Mouse (Mus musculus) hindbrain, embryonic 10.5 days (tissue): ENCODE measurements at regions not wholly inside any gene's neighbourhood (a gene's known extent, or its start where the extent isn't known, plus 50 kb on each side); places are given as distances from the start of the nearest gene placed in this dataset.

Experiments
- DNase-seq: peaks from one replicate; pipeline ENCODE4 v3.0.0-alpha.2; 2017; ENCODE audit warnings: low spot score
- H3K27ac ChIP-seq: fragments of 300-500 bp; sonication (generic); 2 replicates; pipeline ENCODE4 v1.5.1; 2016; ENCODE audit warnings: mild to moderate bottlenecking, moderate library complexity
- H3K27me3 ChIP-seq: fragments of 300-500 bp; sonication (generic); 2 replicates; pipeline ENCODE4 v1.6.1; 2016; ENCODE audit warnings: mild to moderate bottlenecking; ENCODE audit not compliant: poor library complexity, insufficient read depth, severe bottlenecking
- H3K36me3 ChIP-seq: fragments of 300-500 bp; sonication (generic); 2 replicates; pipeline ENCODE4 v1.6.1; 2016; ENCODE audit warnings: mild to moderate bottlenecking, moderate library complexity
- H3K4me1 ChIP-seq: fragments of 300-500 bp; sonication (generic); replicated peaks from 2 replicates; pipeline ENCODE4 v1.6.1; 2016; ENCODE audit warnings: mild to moderate bottlenecking
- H3K4me3 ChIP-seq: fragments of 300-500 bp; sonication (generic); 2 replicates; pipeline ENCODE4 v1.5.1; 2016; ENCODE audit warnings: mild to moderate bottlenecking, moderate library complexity
- H3K9me3 ChIP-seq: fragments of 300-500 bp; sonication (generic); 2 replicates; pipeline ENCODE4 v1.6.1; 2016; ENCODE audit warnings: mild to moderate bottlenecking, moderate library complexity
- WGBS: fragments of 180-500 bp; shearing (Covaris S2); methylation state at CpG from one replicate; pipeline ENCODE4 v1.1.7; 2016; 5-methylcytosine and 5-hydroxymethylcytosine counted together

GRCm38 (mm10) chr13:78571093-78571492 is 371.5 kb upstream of the Nr2f1 start:
- Histone ChIP-seq H3K9me3 (no peaks in the 10 kb centered on the region), H3K27ac (no peak overlapping the region), H3K27me3 (no peaks in the 10 kb centered on the region), H3K4me3 (no peak overlapping the region), H3K4me1 (peaks cover 20% of the 10 kb centered on the region), H3K36me3 (no peaks in the 10 kb centered on the region)
- no peak for DNase-seq
- WGBS = 81% methylated on average over 2 of the region's 2 CpGs

DNA sequence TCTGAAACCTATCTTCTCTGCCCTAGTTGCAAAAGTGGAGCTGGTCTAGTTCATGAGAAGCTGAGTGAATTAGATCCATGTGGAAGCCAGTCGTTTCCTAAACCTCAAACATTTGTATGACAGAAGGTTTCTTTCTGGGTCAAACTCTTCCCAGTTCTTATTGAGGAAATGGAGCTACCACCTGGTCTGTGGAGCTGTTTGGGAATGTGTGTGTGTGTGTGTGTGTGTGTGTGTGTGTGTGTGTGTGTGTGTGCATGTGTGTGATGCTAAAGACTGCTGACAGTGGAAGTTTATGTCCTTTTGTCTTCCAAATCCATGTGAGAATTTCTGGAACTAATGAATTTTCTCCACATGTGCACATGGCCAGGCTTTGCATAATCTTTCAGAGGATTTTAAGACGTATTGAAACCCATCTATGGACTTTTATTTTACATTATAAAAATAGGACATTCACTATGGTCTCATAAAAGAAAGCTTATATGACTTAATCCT is 324.9 kb upstream of the Nr2f1 start:
- Histone ChIP-seq H3K4me3 (no peak overlapping the region), H3K27ac (no peak overlapping the region), H3K27me3 (no peaks in the 10 kb centered on the region), H3K9me3 (no peaks in the 10 kb centered on the region), H3K4me1 (no peaks in the 10 kb centered on the region), H3K36me3 (no peaks in the 10 kb centered on the region)
- 56% methylated on average over 2 of the region's 2 CpGs for WGBS
- DNase-seq = no peak

GRCm38 (mm10) chr13:78520771-78521170 is 321.2 kb upstream of the Nr2f1 start:
- Histone ChIP-seq H3K36me3 (no peaks in the 10 kb centered on the region), H3K9me3 (no peaks in the 10 kb centered on the region), H3K27ac (no peak overlapping the region), H3K4me1 (no peaks in the 10 kb centered on the region), H3K27me3 (no peaks in the 10 kb centered on the region), H3K4me3 (no peak overlapping the region)
- 96% methylated on average over 1 of the region's 1 CpGs for WGBS
- no peak for DNase-seq

DNA sequence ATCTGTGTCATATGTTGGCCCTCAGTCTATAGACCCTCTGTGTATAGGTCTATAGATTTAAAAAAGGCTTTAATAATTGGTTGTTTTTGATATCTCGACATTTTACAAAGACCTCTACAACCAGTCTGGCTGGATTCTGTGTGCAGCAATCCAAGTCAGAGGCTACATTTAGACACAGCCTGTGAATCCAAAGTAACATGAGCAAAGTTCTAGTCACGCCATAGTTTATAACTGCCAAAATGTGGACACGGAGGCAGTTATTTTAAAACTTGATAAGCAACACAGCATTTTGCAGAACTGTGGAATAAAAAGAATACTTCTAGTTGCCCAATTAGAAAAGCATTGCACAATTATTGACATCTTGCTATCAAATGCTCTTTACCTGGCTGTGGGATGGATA is 320.6 kb upstream of the Nr2f1 start:
- Histone ChIP-seq H3K4me1 (no peaks in the 10 kb centered on the region), H3K27me3 (no peaks in the 10 kb centered on the region), H3K9me3 (no peaks in the 10 kb centered on the region), H3K4me3 (no peak overlapping the region), H3K27ac (no peak overlapping the region), H3K36me3 (no peaks in the 10 kb centered on the region)
- no peak for DNase-seq
- 89% methylated on average over 3 of the region's 3 CpGs for WGBS

GRCm38 (mm10) chr13:78500551-78500950 is 301.0 kb upstream of the Nr2f1 start:
- H3K4me3 ChIP-seq = no peak overlapping the region
- no peaks in the 10 kb centered on the region for H3K4me1 ChIP-seq
- 88% methylated on average over 7 of the region's 7 CpGs for WGBS

DNA sequence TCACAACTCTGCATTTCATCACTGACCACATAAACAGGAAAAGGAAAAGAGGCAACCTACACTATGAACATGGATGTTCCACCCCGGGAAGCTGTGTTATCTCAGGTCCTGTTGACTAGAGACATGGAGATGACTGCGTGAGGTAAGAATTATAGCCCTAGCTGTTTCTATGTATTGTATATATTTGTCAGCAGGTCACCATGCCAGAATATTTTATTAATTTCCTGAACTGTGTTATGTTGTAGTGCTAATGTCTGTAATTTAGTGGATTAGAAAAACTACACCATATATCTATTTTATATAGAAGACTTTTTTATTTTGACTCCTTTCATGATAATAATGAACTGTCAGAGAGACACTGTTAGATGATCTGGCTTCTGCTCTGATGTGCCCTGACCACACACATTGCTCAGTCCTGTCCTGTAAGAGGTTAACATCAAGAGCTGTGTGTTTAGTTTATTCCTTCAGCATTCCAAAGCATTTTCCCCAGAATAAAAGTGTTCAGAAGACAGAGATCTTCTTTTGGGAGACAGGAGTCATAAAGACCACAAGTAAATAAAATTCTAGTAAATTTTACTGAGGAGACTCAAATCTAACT is 284.3 kb upstream of the Nr2f1 start:
- Histone ChIP-seq H3K9me3 (no peaks in the 10 kb centered on the region), H3K36me3 (no peaks in the 10 kb centered on the region), H3K27ac (no peak overlapping the region), H3K27me3 (no peaks in the 10 kb centered on the region), H3K4me3 (no peak overlapping the region), H3K4me1 (no peaks in the 10 kb centered on the region)
- no peak for DNase-seq
- WGBS = 84% methylated on average over 2 of the region's 2 CpGs

More at GRCm38 (mm10) chr13:78500551-78500950, 301.0 kb upstream of the Nr2f1 start:
- no peaks in the 10 kb centered on the region for H3K36me3 ChIP-seq
- H3K27ac ChIP-seq = no peak overlapping the region
- no peak for DNase-seq
- H3K27me3 ChIP-seq = no peaks in the 10 kb centered on the region
- H3K9me3 ChIP-seq = no peaks in the 10 kb centered on the region

DNA sequence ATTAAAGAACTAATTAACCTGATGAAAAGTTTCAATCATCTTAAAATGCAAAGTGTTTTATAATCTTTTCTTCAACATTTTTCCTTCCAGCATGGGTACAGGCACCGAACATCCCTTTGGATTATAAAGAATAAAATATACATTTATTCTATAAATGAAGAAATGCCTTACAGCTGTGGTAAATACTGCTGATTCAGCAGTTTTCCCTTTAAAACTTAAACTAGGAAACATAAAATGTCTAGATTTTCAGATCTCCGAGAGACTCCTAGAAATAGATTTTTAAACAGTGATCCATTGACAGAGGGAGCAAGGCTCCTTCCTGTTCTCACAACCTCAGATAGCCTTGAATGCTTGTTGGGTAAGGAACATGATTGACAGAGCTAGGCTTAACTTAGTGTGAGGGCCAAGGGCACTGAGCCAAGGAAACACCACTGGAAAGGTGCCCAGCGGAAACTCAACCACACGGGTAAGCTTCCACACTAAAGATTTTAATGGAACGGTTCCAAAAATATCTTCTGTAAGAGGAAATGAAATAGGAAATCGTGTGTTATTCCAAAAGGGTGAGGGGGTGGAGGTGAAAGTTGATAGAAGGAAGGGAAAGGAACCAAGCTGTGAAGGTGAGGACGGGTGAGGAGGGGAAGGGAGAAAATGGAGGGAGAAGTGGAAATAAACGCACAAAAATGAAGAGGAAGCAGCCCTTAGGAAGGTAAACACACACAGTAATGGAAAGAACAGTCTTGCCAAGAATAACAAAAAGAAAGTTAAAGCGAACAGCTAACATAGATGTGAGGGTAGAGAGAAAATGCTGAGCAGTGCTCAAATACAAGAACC is 283.6 kb upstream of the Nr2f1 start:
- Histone ChIP-seq H3K36me3 (no peaks in the 10 kb centered on the region), H3K4me3 (no peak overlapping the region), H3K27ac (no peak overlapping the region), H3K9me3 (no peaks in the 10 kb centered on the region), H3K4me1 (no peaks in the 10 kb centered on the region), H3K27me3 (no peaks in the 10 kb centered on the region)
- WGBS = 75% methylated on average over 9 of the region's 9 CpGs
- DNase-seq = no peak

- DNase-seq = no peak
Measured at GRCm38 (mm10) chr13:78451333-78452070, 251.9 kb upstream of the Nr2f1 start.

GRCm38 (mm10) chr13:78446726-78447031 is 247.1 kb upstream of the Nr2f1 start:
- no peak overlapping the region for H3K4me3 ChIP-seq
- no peak for DNase-seq
- H3K27me3 ChIP-seq = no peaks in the 10 kb centered on the region
- 78% methylated on average over 5 of the region's 5 CpGs for WGBS
- H3K27ac ChIP-seq = 0 out of 2 replicates have a peak overlapping the region, but pooled peaks have one; percentile 65
- H3K36me3 ChIP-seq = no peaks in the 10 kb centered on the region
- H3K9me3 ChIP-seq = no peaks in the 10 kb centered on the region
- peaks cover 36% of the 10 kb centered on the region for H3K4me1 ChIP-seq

More at GRCm38 (mm10) chr13:78451333-78452070, 251.9 kb upstream of the Nr2f1 start:
- Histone ChIP-seq H3K4me3 (no peak overlapping the region), H3K27ac (no peak overlapping the region), H3K9me3 (no peaks in the 10 kb centered on the region), H3K4me1 (peaks cover 12% of the 10 kb centered on the region), H3K36me3 (no peaks in the 10 kb centered on the region), H3K27me3 (no peaks in the 10 kb centered on the region)
- WGBS = 65% methylated on average over 2 of the region's 2 CpGs

DNA sequence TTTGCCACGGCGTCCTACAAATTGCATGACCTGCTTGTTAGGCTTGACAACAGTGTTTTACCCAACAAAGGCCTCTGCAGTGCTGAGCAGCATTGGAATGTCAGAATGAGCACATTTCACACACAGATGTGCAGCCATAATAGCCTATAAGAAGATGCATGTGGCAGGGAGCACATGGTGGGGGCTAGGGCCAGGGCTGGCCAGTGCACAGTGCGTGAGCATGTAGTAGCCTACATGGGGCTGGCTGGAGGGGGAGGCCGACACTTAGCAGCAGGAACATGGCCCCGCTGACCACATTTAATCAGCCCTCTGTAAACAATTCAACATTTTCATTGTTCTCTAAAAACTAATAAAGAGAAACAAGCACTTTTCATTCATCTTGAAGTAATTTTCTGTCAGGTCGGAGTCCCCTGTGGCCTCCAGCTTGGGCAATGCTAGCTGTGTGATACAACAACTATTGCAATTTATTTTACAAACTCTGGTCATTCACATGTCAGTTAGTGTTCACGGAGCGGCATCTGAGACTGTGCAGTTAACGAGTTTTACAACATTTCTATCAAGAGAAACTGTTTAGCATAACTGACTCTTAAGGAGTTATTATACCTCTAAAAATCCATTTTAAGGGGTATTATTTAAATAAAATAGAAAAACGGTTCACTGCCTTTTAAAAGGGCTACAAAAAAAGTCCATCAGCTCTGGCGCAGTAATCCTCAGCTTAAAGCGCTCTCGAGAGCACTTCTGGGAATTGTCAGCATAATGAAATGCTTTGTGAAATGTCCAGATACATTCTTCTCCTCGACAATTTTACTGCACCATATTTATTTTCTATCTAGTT is 246.6 kb upstream of the Nr2f1 start:
- 47% methylated on average over 14 of the region's 14 CpGs for WGBS
- Histone ChIP-seq H3K4me3 (no peak overlapping the region), H3K27ac (peak overlapping the region; percentile 65), H3K27me3 (no peaks in the 10 kb centered on the region), H3K9me3 (no peaks in the 10 kb centered on the region), H3K36me3 (no peaks in the 10 kb centered on the region), H3K4me1 (peaks cover 30% of the 10 kb centered on the region)
- peak; percentile 66 for DNase-seq

DNA sequence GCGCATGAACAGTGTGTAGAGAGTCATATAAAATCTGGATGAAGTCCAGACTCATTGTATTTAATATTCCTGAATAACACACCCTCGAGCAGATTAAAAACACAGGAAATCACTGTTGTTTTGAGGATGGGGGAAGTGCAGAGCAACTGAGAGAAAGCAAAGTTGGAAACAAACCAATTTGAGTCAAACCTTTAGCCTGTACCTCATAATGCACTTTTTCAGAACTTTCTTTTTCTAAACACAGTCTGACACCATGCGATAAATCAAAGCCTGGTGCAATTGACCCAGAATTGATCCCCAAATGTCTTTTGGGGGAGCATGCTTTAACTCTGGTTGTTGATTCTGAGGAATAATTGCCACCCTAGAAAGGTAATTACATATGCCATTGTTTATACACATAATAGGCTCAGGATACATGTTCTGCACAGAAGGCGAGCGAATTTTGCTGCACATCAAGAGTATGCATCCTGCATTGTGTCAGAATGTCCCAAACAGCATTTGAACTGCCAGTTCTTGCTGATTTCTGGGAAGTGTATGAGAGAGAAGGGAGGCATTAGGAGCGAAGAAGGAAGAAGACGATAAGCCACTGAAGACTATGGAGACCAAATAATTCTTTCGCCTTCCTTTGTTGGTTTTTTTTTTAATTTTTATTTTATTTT is 245.3 kb upstream of the Nr2f1 start:
- Histone ChIP-seq H3K27me3 (no peaks in the 10 kb centered on the region), H3K9me3 (no peaks in the 10 kb centered on the region), H3K4me3 (no peak overlapping the region), H3K4me1 (peaks cover 30% of the 10 kb centered on the region), H3K27ac (peak overlapping the region; percentile 65; the same call in 1 of the 2 replicates), H3K36me3 (no peaks in the 10 kb centered on the region)
- no peak for DNase-seq
- 84% methylated on average over 8 of the region's 8 CpGs for WGBS

DNA sequence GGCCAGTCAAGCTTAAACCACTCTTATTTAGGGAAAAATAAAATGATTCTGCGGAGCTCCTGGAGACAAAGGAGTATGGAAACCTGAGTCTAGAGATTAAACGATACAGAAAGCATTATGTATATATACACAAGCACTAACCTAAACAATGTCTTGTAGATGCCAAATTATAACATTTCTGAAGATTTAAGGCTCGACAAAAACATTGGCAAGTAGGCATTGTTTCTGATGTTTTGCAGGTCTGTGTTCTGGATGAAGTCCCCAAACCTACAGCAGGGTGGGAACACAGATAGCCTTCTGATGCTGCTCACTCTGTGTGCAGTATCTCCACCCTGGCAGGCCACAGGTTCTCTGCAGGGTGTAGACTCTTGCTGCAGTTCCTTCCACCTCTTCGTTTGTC is 228.9 kb upstream of the Nr2f1 start:
- peak overlapping the region; percentile 88 for H3K27ac ChIP-seq
- peaks cover 29% of the 10 kb centered on the region for H3K4me1 ChIP-seq
- WGBS = 60% methylated on average over 4 of the region's 4 CpGs
- no peak for DNase-seq
- no peak overlapping the region for H3K4me3 ChIP-seq
- no peaks in the 10 kb centered on the region for H3K36me3 ChIP-seq
- no peaks in the 10 kb centered on the region for H3K9me3 ChIP-seq
- H3K27me3 ChIP-seq = no peaks in the 10 kb centered on the region
